Mouse (Mus musculus) mouse trophoblast stem cell (cell line): Measurements from ENCODE around the gene Neurl1b.

Source experiments
- in situ Hi-C, 2 experiments: fragments of 300-500 bp; cut with MseI, MboI; formaldehyde crosslinking; loops; 2 replicates in 1 of 2; 3 replicates in 1 of 2; pipeline ENCODE4 v1.15.1; 2025

Gene Neurl1b

DNA sequence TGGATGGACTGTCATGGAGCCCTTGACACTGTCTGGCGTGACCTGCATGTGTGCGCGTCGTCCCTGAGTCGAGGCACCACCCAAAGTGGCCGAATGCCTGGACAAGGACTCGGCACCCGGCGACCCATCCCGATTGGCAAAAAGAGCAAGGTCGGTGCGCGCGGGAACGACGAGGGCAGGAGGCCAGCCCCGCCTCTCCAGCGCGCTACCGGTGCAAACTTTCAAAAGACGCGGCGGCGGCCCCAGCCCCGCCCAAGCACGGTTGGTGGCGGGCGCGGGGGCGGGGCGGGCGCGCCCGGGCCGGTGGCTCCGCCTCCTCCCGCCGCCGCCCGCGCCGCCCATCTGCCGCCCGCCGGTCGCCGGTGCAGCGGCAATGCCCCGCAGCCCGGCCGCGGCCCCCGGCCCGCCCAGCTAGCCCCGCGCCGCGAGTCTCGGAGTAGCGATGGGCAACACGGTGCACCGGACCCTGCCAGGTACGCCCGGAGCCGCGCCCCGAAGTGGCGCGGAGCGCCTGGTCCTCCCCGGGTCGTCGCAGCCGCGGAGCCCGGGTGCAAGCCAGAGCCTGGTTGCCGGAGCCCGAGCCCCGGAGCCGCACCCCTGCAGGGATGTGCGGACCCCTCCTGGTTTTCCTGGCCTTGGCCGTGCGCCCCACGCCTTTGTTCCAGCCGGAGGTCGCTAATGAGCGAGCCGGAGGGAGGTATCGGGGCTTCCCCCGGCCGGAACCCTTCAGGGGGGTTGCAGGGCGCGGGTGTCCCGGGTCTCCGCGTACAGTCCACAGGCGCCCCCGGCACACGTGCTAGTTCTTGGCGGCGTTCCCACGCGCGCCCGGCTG, at the start of gene Neurl1b:
TSS of gene Neurl1b (plus strand) at position 307 of the 832 bp plus-strand sequence.
- in situ Hi-C loops: no loop called here

DNA sequence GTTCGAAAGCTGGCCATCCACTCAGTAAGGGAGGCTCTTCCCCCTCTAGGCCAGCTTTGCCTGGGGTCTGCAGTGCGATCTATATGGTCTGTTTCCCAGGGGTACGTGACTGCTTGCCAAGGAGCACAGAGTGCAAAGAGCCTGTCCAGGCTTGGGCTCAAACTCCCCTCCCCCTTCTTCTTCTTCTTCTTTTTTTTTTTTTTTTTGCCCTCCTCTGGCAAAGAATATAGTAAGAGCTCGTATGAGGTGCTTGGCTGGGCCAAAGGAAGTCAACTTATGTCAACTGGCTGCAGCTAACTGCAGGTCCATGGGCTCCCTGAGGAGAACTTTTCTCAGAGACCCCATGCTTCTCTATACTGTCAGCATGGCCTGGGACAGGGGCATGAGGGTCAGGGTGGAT, 47.8 kb upstream of the Neurl1b start:
- in situ Hi-C loops: no loop called here

DNA sequence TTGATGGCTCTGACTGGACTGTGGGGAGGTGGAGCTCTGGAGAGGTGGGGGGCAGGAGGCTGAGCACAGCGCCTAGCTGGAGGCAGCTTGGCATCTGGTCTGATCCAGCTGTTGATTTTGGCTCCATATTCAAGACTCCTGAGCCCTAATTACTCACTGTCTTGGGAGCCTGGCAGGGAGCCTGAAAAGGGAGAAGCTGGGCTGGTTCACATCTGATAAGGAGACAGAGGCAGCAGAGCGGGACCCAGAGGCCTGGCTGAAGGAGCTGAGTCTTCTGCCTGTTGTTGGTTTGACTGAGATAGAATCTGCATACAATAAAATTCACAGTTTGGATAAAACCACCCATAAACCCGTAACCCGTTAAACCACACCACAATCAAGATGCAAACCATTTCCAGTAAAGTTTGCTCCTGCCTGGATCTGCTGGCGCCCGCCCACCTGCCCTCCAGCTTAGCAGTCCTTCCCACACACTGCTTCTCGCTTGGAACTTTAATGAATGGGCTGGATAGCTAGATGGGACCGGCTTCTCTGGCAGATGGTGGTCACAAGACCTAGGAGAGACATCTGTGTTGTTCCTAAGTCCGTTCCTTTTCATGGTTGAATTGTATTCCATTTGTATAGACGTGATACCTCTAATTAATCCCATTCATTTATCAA, 46.2 kb upstream of the Neurl1b start:
- in situ Hi-C loops: no loop called here

DNA sequence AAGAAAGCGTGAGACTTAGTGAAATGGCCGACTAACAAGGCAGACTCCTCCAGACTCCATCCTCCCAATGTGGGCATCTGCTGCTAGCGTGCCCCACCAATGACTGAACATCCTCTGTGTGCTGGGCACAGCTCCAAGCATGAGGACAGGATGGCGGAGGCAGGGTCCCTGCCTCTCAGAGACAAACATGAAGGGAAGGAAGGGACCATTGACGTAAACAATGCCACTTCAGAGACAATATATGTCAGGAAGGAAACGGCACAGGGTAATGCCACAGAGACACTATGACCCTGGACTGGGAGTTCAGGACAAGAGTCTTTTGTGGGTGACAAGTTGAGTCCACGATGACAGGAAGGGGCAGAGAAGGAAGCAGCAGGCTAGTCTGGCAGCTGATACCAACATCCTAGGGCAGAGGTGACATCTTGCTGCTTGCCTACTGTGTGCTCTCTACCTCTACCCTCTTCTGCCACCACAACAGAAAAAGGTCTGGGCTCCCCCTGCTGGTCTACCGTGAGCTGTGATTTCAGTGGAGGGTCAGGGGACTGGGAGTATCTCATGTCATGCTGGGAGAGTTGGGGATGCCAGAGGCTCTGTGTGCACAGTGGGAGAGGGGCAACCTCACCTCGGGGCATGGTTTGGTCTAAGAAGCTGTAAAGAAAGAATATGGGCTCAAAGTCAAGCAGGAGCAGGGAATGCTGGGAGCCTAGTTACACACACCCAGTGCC, 43.9 kb upstream of the Neurl1b start:
- in situ Hi-C loops: no loop called here

DNA sequence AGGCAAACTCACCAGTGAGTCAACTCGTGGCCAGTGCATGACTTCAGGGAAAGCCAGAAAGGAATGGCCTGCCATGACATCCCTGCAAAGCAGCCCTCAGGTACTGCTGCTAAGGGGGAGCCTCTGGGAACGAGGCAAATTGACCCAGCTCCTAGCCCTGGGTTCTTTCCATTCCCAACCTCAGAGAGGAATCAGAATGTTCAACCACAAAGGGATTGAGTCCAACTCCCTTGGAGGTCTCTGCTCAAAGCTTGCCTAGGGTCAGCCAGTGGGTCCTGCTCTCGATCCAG, 43.4 kb upstream of the Neurl1b start:
- in situ Hi-C loops: no loop called here

DNA sequence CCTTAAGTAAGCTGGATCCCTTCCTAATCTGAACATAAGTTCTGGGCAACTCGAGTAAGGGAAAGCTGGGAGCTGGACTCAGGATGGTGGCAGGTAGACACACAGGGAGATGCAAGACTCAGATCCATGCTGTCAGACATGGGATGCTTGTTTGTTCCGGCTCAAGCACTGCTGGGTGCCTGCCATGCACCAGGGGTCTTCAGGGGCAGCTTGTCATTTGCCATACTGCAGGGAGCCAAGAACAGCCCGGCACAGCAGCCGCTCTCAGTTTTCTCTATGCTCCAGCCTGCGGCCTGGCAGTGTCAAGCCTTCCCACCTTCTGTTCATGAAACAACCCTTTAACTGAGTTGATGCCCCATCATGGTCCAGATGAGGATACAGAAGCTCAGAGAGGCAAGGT, 41.4 kb upstream of the Neurl1b start:
- in situ Hi-C loops: no loop called here

DNA sequence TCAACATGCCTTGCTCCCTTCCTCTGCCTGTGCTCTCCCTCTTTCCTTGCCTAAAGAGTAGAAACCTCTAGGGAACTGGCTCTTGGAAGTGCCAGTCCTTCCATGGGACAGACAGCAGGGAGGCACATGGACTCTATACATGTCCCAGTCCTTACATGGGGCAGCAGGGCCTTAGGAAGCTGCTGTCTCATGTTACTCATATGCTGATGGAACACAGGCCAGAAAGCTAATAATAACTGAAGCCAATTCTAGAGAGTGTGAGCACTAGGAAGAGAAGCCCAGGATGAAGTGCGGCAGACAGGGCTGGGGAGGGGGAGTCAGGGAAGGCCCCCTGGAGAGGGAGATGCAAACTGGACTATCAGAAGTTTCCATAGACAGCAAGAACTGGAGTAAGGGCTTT, 38.2 kb upstream of the Neurl1b start:
- in situ Hi-C loops: no loop called here

DNA sequence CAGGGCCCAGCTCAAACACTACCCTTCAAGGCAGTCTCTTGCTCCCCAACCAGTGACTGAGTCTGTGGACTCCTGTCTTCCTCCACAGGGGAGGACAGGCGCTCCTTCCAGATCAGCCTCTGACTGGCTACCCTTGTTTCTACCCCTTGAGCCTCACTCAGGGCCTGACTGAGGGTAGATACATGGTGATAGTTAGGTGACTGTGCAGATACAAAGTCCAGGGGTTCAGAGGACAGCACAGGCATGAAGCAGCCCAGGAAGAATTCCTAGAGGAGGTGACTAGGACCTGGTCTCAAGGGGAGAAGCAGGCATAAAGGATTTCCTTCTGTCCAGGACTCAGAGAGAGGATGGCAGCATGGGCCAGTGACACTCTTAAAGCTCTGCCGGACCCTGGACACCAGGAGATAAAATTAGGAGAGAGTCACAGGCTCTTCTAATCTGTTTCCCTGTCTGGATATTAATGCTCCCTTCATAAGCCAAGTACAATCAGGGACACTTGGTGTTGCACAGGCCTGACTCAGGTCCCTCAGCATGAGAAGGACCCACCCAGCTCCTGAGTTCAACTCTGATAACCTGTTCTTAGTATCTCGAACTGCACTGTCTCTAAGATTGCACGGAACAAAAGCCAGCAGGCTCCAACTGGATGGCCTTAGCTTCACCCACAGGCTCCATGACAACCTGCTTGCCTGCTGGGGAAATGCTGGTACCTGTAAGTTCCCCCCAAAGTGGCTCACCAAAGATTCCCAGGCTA, 37.5 kb upstream of the Neurl1b start:
- in situ Hi-C loops: no loop called here

DNA sequence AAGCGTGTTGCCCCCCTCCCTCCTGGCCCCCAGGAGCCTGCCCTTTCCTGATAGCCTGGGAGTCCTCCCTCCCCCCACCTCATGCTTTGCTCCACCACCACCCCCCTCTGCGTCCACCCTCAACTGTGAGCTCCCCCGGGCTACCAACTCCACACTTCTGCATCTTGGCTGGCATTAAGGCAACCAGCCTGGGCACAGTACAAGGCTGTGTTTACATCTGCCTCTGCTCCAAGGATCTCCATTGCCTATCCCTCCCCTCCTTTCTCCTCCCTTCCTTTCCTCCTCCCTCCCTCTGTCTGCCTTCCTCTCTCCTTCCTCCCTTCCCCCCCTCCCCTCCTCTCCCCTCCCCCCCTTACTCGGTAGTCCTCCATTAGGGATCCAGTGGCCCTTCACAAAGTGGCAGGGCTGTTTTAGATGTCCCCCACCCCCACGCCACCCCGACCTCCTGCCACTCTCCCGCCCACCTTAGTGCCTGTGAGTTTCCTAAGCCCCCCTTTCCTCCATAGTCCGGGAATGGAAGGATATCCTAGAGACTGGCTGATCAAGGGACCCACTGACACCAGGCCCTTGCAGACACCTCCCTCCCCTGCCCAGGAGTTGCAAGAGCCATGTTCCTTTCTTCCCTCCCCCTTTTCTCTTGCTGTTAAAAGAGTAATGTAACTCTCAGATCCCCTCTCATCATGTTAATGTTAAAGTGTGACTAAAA, 34.2 kb upstream of the Neurl1b start:
- in situ Hi-C loops: no loop called here

DNA sequence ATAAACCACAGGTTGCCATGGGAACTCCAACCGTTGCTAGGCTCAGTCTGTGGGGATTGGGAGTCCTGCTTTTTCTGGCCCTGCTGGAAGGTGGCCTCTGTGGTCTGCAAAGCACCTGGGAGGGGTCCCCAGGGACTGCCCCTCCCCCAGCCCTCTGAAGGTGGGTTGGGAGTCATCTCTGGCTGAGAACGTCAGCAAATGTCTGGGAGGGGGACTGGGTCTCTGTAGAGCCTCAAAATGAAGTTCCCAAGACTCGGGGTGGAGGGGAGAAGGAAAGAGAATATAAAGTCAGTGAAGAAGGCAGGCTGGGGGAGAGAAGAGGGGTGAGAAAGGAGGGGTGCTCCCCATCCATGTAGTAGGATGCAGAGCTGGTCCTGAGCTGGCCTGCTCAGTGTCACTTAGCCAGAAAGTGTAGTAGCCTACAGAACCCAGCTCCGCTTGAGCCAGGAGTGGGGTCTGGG, 33.6 kb upstream of the Neurl1b start:
- in situ Hi-C loops: no loop called here

DNA sequence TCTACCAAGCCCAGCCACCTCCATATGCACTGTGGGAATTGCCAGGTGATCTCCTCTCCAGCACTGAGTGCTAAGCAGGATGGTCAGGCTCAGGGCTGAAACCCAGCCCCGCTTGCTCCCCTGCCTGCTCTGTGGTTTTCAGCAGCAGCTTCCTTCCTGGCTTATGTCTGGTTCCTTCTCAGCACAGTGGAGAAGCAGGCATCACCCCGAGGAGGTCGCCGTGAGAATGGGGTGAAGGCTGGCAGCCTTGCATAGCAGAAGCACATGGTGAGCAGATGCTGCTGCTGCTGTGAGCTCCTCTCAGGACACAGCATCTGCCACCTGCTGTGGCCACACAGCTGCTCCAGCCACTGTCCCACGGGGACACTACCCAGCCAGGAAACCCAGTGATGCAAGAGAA, 33.0 kb upstream of the Neurl1b start:
- in situ Hi-C loops: no loop called here

DNA sequence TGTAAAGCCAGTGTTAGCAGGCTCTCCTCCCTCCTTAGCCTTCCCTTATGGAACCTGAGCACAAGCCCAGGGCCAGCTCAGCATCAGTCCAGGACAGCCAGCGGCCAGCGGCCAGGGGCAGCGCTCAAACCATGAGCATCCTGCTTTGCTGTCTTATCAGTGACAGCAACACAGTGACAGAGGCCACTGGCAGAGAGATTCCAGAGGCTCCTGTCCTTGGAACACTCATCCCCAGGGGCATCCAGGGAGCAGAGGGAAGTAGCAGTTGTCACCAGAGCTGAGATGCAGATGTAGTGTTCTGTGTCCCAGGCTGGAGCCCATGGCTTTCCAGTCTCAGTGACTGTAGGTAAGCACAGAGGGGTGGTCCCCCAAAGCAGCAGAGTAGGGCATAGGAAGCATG, 32.5 kb upstream of the Neurl1b start:
- in situ Hi-C loops: no loop called here

DNA sequence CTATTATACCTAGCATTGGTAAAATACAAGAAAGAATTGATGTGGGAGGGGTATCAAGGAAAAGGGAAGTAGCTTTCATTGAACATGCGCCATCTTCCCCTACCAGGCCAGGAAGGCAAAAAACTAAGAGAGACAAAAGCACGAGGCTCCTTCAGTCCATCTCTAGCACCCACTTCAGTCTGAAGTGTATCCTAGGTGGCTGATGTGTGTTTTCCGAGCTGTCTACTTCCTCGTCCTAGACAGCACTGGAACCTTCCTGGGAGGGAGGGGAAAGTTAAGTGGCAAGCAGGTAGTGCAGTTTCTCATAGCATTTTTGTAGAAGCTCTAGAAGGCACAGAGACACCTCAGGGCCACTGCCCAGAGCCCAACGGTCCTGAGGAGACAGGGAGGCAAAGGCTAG, 31.9 kb upstream of the Neurl1b start:
- in situ Hi-C loops: no loop called here

DNA sequence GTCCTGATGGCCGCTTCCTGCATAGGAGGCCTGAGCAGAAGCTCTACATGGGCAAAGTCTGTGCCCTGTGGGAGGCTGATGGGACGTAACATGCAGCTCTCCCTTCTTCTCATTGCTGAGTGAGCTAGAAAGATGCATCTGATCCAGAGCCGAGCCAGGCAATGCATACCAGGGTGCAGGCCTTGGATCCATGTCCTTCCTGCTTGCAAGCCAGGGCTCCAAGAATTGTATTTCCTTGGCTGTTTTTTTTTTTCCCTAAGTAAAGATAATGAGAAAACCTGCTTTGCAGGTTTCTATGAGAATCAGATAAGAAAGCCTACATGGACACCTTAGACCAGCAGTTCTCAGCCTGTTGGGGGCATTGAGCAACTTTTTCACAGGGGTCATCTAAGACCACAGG, 30.5 kb upstream of the Neurl1b start:
- in situ Hi-C loops: no loop called here

DNA sequence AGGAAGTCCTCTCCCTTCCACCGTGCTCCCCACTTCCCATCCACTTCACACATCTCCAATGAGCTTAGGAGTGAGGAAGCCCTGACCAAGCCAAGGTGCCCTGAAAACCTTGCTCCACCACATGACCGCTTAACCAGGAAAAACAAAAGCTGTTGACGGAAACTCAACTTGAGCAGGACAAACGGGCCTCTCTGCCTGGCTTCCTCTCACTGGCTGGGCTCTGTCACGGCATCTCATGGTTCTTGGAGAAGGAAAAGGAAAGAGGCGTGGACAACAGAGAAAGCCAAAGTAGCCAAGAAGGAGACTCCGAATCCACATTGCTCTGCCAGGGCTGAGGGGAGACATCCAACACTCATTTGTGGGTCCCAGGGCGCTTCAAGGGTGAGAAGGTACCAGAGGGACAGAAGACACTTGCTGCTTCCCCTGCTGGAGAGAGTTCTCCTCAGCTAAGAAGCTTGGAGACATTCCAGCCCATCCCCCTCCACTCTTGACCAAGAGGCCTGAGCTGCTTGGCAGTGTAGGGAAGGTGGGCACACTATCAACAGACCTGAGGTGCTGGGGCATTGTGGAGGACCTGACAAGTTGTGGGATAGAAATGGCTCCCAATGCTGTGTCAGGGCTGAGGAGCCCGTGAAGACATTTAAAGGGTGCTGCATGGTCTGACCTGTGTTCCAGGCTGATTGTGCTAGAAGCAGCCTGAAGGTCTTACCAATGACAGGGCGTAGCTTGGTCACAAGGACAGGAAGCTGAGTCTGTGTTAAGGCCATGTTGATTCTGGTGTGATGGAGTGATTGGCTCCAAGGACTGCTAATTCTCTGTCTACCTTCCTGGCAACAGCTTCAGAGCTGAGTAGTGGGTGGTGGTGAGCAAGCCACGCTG, 29.1 kb upstream of the Neurl1b start:
- in situ Hi-C loops: no loop called here

DNA sequence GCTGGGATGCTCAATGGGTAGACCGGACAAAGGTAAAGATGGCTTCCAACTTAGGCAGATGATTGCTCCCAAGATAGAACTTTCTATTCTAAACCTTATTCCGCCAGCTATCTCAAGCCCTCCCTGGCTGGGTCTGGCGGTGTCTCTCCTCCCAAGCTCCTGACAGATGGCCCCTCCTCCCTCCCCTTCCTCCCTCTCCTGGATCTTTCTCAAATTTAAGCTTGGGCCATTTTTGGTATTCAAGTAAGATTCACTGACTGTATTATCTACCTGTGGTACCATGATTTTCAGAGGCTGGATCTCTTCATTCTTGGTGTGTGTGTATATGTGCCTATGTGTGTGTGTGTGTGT, 28.5 kb upstream of the Neurl1b start:
- in situ Hi-C loops: no loop called here

DNA sequence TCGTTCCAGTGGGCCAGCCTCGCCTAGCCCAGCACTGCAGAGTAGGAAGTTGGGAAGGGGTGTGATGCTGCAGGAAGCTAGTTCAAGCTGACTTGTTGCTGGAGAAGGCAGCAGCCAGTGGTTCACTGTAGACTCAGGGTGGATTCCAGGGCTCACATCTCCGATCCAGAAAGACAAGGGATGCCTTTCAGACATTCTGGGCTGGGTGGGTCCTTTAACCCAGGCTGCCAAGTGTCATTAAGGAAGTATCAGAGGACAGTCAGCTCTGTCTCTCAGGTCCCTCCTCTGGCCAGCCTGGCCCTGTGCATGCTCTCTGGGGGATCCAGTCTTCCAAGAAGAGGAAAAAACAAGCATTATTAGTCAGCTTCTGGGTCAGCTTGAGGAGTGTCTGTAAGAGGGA, 26.5 kb upstream of the Neurl1b start:
- in situ Hi-C loops: no loop called here

DNA sequence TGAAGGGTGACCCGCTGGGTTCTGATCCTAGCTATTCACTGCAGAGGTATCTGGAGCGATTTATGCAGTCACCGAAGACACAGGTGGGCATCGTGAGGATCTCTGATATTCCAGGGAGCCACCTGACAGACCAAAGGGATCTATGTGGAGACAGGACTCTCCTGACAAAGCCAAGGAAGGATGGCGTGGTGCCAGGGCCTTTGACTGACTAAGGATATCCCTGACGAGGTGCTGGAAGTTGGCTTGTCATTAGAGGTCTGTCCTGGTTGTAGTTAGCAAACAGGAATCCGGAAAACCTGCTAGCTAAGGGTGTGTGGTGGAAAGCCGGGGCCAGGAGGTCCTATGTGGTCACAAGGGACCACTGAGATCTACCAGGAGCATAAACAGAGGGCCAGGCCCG, 25.4 kb upstream of the Neurl1b start:
- in situ Hi-C loops: no loop called here

- in situ Hi-C loops: no loop called here
These were observed 24.0 kb upstream of the Neurl1b start for GRCm38 (mm10) chr17:26390666-26391065.

GRCm38 (mm10) chr17:26392355-26392754, 22.3 kb upstream of the Neurl1b start:
- in situ Hi-C loops: no loop called here

- in situ Hi-C loops: no loop called here
These were observed 17.9 kb upstream of the Neurl1b start for GRCm38 (mm10) chr17:26396765-26397164.
